Mouse (Mus musculus) liver, embryonic 14.5 days (tissue): ENCODE data around the gene 2010003K11Rik. TPM values are rescaled to one million over a fixed set of nuclear protein-coding genes. Genes with fewer than 3 reads are reported as not detected.

ENCODE experiments used
- ATAC-seq: fragments of 200-750 bp; cut with Nextera tagmentation; 2 replicates; pipeline ENCODE4 v1.8.0; 2017; ENCODE audit warnings: moderate number of reproducible peaks, mild to moderate bottlenecking, moderate library complexity; ENCODE audit not compliant: insufficient read depth
- DNase-seq, 3 experiments: peaks; one replicate each; pipeline ENCODE4 v3.0.0-alpha.2; 2012 to 2013; ENCODE audit warnings: low read depth in 3 of 3, low spot score in 3 of 3
- H3K27ac ChIP-seq: fragments of 300-500 bp; sonication (generic); 2 replicates; pipeline ENCODE4 v1.5.1; 2014; ENCODE audit warnings: moderate library complexity, mild to moderate bottlenecking, control low read depth, inconsistent platforms
- H3K27me3 ChIP-seq: fragments of 300-500 bp; sonication (generic); 2 replicates; pipeline ENCODE4 v1.6.1; 2014; ENCODE audit warnings: mild to moderate bottlenecking, low read length, moderate library complexity; ENCODE audit not compliant: control insufficient read depth, insufficient read depth
- H3K36me3 ChIP-seq: fragments of 300-500 bp; sonication (generic); replicated peaks from 2 replicates; pipeline ENCODE4 v1.6.1; 2014; ENCODE audit warnings: low read depth; ENCODE audit not compliant: control insufficient read depth, insufficient read depth
- H3K4me1 ChIP-seq, 2 experiments: fragments of 200-500 bp in 1 of 2; fragments of 300-500 bp in 1 of 2; sonication (generic) in 1 of 2; replicated peaks; 2 replicates each; pipeline ENCODE4 v1.6.1; 2012 to 2014; ENCODE audit warnings: antibody characterized with exemption in 1 of 2, inconsistent platforms in 1 of 2, low read length in 1 of 2; ENCODE audit not compliant: control insufficient read depth in 2 of 2, insufficient read depth in 2 of 2
- H3K4me2 ChIP-seq: fragments of 300-500 bp; sonication (generic); 2 replicates; pipeline ENCODE4 v1.6.1; 2014; ENCODE audit warnings: low read depth, mild to moderate bottlenecking, control low read depth, moderate library complexity
- H3K4me3 ChIP-seq, 2 experiments: fragments of 200-500 bp in 1 of 2; fragments of 300-500 bp in 1 of 2; sonication (generic) in 1 of 2; 2 replicates each; pipeline ENCODE4 v1.5.1; 2012 to 2014; ENCODE audit warnings: low read depth in 2 of 2, low read length in 2 of 2, mild to moderate bottlenecking in 2 of 2, control low read depth in 1 of 2, inconsistent platforms in 1 of 2, moderate library complexity in 1 of 2; ENCODE audit not compliant: insufficient read depth in 1 of 2
- H3K9ac ChIP-seq: fragments of 300-500 bp; sonication (generic); replicated peaks from 2 replicates; pipeline ENCODE4 v1.6.1; 2014; ENCODE audit warnings: mild to moderate bottlenecking, control low read depth, moderate library complexity
- H3K9me3 ChIP-seq: fragments of 300-500 bp; sonication (generic); 2 replicates; pipeline ENCODE4 v1.6.1; 2016; ENCODE audit warnings: low read length, mixed read lengths; ENCODE audit not compliant: control insufficient read depth
- CTCF ChIP-seq: IDR thresholded peaks from 2 replicates; pipeline ENCODE4 v1.5.1; 2016; ENCODE audit warnings: antibody characterized with exemption, low read depth, control low read depth
- EP300 ChIP-seq: IDR thresholded peaks from 2 replicates; pipeline ENCODE4 v1.6.1; 2016; ENCODE audit warnings: antibody characterized with exemption, low read depth
- WGBS: fragments of 180-500 bp; shearing (Covaris S2); extraction: QIAGEN DNeasy Blood & Tissue Kit; methylation state at CpG from one replicate; pipeline ENCODE4 v1.1.7; 2014; ENCODE audit not compliant: insufficient replicate concordance; 5-methylcytosine and 5-hydroxymethylcytosine counted together
- polyA plus RNA-seq, 2 experiments: library from polyadenylated mRNA; depleted of rRNA in 1 of 2; stranded (reverse) in 1 of 2; unstranded in 1 of 2; fragments of >200 nt; fragmentation: Nextera tagmentation in 1 of 2; extraction: Ambion mirVana in 1 of 2; gene quantifications; 2 replicates each; pipeline versions ENCODE4 v1.2.1 to v1.2.3; 2012 to 2014

The 2010003K11Rik gene
- polyA plus RNA-seq, 2 experiments = 0.08 TPM; not detected in 1

GRCm38 (mm10) chr19:4475224-4475925, 23.0 kb downstream of the 2010003K11Rik start:
- H3K27ac ChIP-seq = no peak overlapping the region
- no peaks in the 10 kb centered on the region for H3K9me3 ChIP-seq
- TF ChIP-seq CTCF (no peak), EP300 (no peak)
- 46% methylated on average over 11 of the region's 11 CpGs for WGBS
- ATAC-seq (no peak), DNase-seq (no peak)
- H3K4me2 ChIP-seq = no peak overlapping the region
- H3K9ac ChIP-seq = no peak overlapping the region
- H3K36me3 ChIP-seq = no peaks in the 10 kb centered on the region
- no peaks in the 10 kb centered on the region for H3K4me1 ChIP-seq
- no peak overlapping the region for H3K4me3 ChIP-seq
- H3K27me3 ChIP-seq = peaks cover 35% of the 10 kb centered on the region

- H3K9ac ChIP-seq = no peak overlapping the region
- no peaks in the 10 kb centered on the region for H3K9me3 ChIP-seq
- no peaks in the 10 kb centered on the region for H3K36me3 ChIP-seq
- DNase-seq (no peak), ATAC-seq (no peak)
- no peaks in the 10 kb centered on the region for H3K4me1 ChIP-seq
- H3K27ac ChIP-seq = no peak overlapping the region
- WGBS = 34% methylated on average over 3 of the region's 3 CpGs
- no peak overlapping the region for H3K4me3 ChIP-seq
- TF ChIP-seq EP300 (no peak), CTCF (no peak)
- peaks cover 35% of the 10 kb centered on the region for H3K27me3 ChIP-seq
- H3K4me2 ChIP-seq = no peak overlapping the region
Observed at GRCm38 (mm10) chr19:4474739-4475138, 23.6 kb downstream of the 2010003K11Rik start.

GRCm38 (mm10) chr19:4473549-4473948, 24.8 kb downstream of the 2010003K11Rik start:
- 67% methylated on average over 5 of the region's 5 CpGs for WGBS

DNA sequence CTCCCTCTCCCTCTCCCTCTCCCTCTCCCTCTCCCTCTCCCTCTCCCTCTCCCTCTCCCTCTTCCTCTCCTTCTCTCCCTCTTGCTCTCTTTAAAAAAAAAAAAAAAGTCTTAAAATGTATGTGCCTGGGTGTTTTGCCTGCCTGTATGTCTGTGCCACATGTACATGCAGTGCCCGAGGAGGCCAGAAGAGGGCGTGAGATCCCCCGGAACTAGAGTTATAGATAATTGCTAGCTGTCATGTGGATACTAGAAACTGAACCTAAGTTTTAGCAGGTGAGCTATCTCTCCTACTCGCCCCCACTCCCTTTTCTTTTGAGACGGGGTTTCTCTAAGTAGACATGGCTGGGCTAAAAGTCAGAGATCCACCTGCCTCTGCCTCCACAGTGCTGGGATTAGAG, 30.0 kb downstream of the 2010003K11Rik start:
- no peak overlapping the region for H3K4me3 ChIP-seq
- ATAC-seq (no peak), DNase-seq (no peak)
- WGBS = 20% methylated on average over 5 of the region's 5 CpGs
- no peaks in the 10 kb centered on the region; a peak in 2 of 4 replicates for H3K4me1 ChIP-seq
- no peaks in the 10 kb centered on the region for H3K36me3 ChIP-seq
- no peaks in the 10 kb centered on the region for H3K9me3 ChIP-seq
- H3K27me3 ChIP-seq = no peaks in the 10 kb centered on the region
- no peak overlapping the region for H3K4me2 ChIP-seq
- TF ChIP-seq CTCF (peak; percentile 72), EP300 (no peak)
- no peak overlapping the region for H3K9ac ChIP-seq
- no peak overlapping the region for H3K27ac ChIP-seq

More at GRCm38 (mm10) chr19:4473549-4473948, 24.8 kb downstream of the 2010003K11Rik start:
- no peak overlapping the region for H3K27ac ChIP-seq
- DNase-seq = no peak
- ATAC-seq = no peak
- H3K4me2 ChIP-seq = no peak overlapping the region
- no peaks in the 10 kb centered on the region for H3K36me3 ChIP-seq
- peaks cover 35% of the 10 kb centered on the region for H3K27me3 ChIP-seq
- no peak overlapping the region for H3K4me3 ChIP-seq
- no peaks in the 10 kb centered on the region for H3K9me3 ChIP-seq
- no peaks in the 10 kb centered on the region for H3K4me1 ChIP-seq
- no peak overlapping the region for H3K9ac ChIP-seq
- TF ChIP-seq EP300 (no peak), CTCF (no peak)

- ATAC-seq (no peak), DNase-seq (no peak)
- TF ChIP-seq EP300 = no peak
- no peak for TF ChIP-seq CTCF
- no peak overlapping the region for H3K4me2 ChIP-seq
- H3K27me3 ChIP-seq = no peaks in the 10 kb centered on the region
- no peak overlapping the region for H3K4me3 ChIP-seq
- no peaks in the 10 kb centered on the region for H3K36me3 ChIP-seq
- WGBS = 48% methylated on average over 4 of the region's 4 CpGs
- no peak overlapping the region for H3K27ac ChIP-seq
- H3K4me1 ChIP-seq = peaks cover 0 to 4% of the 10 kb centered on the region in 2 experiments; a peak in 2 of 4 replicates
- no peak overlapping the region for H3K9ac ChIP-seq
- H3K9me3 ChIP-seq = no peaks in the 10 kb centered on the region
Observed at GRCm38 (mm10) chr19:4464666-4465065, 33.7 kb downstream of the 2010003K11Rik start.
